Mouse (Mus musculus) kidney, adult 2 months (tissue): ENCODE results near the gene Nek11. TPM values are rescaled to one million over a fixed set of nuclear protein-coding genes. Genes with fewer than 3 reads are reported as not detected.

ENCODE experiments used
- DNase-seq: peaks from one replicate; pipeline ENCODE4 v3.0.0; 2021
- H3K27ac ChIP-seq: fragments of 200-500 bp; 2 replicates; pipeline ENCODE4 v1.5.1; 2012; ENCODE audit warnings: low read depth, low read length, control low read depth, inconsistent platforms; ENCODE audit not compliant: insufficient read depth
- H3K27me3 ChIP-seq: fragments of 200-500 bp; replicated peaks from 2 replicates; pipeline ENCODE4 v1.6.1; 2012; ENCODE audit warnings: mild to moderate bottlenecking, moderate library complexity, low read length, inconsistent platforms; ENCODE audit not compliant: control insufficient read depth, insufficient read depth
- H3K36me3 ChIP-seq: fragments of 200-500 bp; 2 replicates; pipeline ENCODE4 v1.6.1; 2012; ENCODE audit warnings: mild to moderate bottlenecking, moderate library complexity, low read length, inconsistent platforms; ENCODE audit not compliant: control insufficient read depth, insufficient read depth
- H3K4me1 ChIP-seq: fragments of 200-500 bp; 2 replicates; pipeline ENCODE4 v1.6.1; 2011; ENCODE audit warnings: low read length; ENCODE audit not compliant: control insufficient read depth, insufficient read depth
- H3K4me3 ChIP-seq: fragments of 200-500 bp; 2 replicates; pipeline ENCODE4 v1.5.1; 2011; ENCODE audit warnings: mild to moderate bottlenecking, low read depth, low read length, control low read depth; ENCODE audit not compliant: insufficient read depth
- CTCF ChIP-seq: fragments of 200-500 bp; conservative IDR thresholded peaks from 2 replicates; pipeline ENCODE4 v1.5.1; 2011; ENCODE audit warnings: low read depth, mild to moderate bottlenecking, control low read depth, low read length, moderate library complexity, mixed read lengths; ENCODE audit not compliant: insufficient read depth, insufficient read length
- POLR2A ChIP-seq: fragments of 200-500 bp; IDR thresholded peaks from one replicate; pipeline ENCODE4 v1.6.1; 2011; ENCODE audit warnings: low read depth, low read length, control low read depth
- WGBS: fragments of 180-500 bp; shearing (Covaris S2); methylation state at CpG from one replicate; pipeline ENCODE4 v1.1.7; 2018; 5-methylcytosine and 5-hydroxymethylcytosine counted together
- polyA plus RNA-seq: library from polyadenylated mRNA; depleted of rRNA; stranded (reverse); fragments of >200 nt; gene quantifications from 2 replicates; pipeline ENCODE4 v1.2.3, GENCODE M21; 2012

Gene Nek11
- polyA plus RNA-seq, 1 experiment = 0.17 TPM

DNA sequence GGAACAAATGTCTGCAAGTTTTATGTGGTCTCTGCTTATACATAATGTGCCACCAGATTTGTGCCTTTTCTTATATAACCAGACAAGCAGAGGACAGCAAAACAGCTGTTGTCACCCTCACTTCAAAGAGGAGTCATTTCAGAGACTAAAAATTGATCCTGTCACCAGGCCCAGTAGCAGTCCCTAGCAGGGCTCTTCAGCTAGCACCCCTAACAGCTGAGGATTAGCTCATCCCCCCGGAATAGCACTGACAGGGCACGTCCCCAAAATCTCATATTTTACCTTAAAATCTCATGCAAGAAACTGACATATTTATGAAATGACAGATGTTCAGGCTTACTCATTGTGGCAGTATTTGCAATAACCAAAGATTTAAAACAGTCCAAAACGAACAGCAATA is 17.7 kb downstream of the Nek11 start:
- no peak for TF ChIP-seq POLR2A
- no peak for TF ChIP-seq CTCF
- H3K27me3 ChIP-seq = no peaks in the 10 kb centered on the region
- H3K4me1 ChIP-seq = no peaks in the 10 kb centered on the region
- DNase-seq = no peak
- H3K36me3 ChIP-seq = no peaks in the 10 kb centered on the region
- no peak overlapping the region for H3K27ac ChIP-seq
- H3K4me3 ChIP-seq = no peak overlapping the region
- 74% methylated on average over 3 of the region's 3 CpGs for WGBS

DNA sequence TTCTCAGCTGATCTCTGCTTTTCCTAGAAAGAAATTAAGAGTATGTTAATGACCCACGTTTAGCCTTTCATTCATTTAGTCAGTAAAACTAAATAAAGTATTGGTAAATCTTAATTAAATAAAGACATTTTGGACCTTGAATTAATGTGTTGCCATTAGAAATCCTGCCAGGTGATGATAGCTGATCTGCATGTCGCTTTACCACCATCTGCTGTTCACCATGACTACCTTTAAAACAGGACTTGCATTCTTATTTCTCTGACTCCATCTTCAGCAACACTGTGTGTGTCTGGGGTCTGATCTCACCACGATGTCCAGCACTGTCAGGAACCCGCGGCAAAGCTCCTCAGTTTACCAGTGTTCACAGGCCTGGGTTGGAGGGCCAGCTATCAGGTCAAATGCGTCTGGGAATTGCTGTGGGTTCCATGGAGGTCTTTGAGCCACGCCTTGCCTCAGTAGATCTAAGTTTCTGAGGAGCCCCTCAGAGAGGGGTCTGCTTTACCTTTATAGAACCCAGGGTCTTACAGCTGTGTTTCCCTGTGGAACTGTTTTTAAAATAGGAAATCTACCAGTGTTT is 18.3 kb downstream of the Nek11 start:
- no peak for DNase-seq
- no peak for TF ChIP-seq POLR2A
- no peak for TF ChIP-seq CTCF
- no peaks in the 10 kb centered on the region for H3K27me3 ChIP-seq
- H3K4me3 ChIP-seq = no peak overlapping the region
- no peaks in the 10 kb centered on the region for H3K36me3 ChIP-seq
- no peaks in the 10 kb centered on the region for H3K4me1 ChIP-seq
- 70% methylated on average over 7 of the region's 7 CpGs for WGBS
- H3K27ac ChIP-seq = no peak overlapping the region

DNA sequence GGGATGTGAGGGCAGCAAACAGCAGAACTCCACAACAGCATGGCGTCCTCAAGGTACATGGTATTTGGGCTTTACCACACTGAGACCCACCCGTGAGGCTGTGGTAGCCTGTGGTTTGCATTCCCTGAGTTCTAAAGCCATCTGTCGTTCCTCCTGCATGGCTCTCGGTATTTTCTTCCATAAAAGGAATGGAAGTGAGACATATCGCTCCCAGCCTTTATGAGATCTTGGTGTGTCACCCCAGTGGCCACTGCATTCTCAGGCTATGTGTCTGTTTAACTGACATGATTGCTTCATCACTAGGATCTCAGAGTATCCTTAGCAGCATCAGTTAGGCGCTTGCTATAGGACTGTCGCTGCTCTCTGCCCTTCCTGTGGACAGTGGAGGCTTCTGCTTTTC is 18.9 kb downstream of the Nek11 start:
- WGBS = 77% methylated on average over 7 of the region's 7 CpGs
- Histone ChIP-seq H3K36me3 (no peaks in the 10 kb centered on the region), H3K27me3 (no peaks in the 10 kb centered on the region), H3K27ac (no peak overlapping the region), H3K4me3 (no peak overlapping the region), H3K4me1 (no peaks in the 10 kb centered on the region)
- no peak for DNase-seq
- no peak for TF ChIP-seq POLR2A
- no peak for TF ChIP-seq CTCF

DNA sequence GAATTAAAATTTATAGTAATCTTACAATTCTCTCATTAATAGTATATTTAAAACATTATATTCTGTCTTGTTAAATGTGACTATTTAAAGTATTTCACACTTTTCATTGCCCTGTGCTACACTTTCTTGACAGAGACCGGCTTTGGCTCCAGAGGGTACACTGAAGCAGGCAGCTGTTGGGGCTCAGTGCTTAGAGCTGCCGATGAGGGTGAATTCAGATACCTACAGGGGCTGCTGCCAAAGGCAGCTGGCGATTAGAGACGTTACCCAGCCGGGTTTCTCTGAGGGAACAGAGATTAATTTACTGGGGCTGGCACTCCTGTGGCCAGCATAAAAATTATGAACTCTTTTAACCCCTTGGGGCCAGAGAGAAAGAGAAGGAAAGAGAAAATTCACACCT is 21.0 kb downstream of the Nek11 start:
- WGBS = 47% methylated on average over 5 of the region's 5 CpGs
- no peak overlapping the region for H3K27ac ChIP-seq
- H3K27me3 ChIP-seq = no peaks in the 10 kb centered on the region
- H3K4me3 ChIP-seq = no peak overlapping the region
- TF ChIP-seq CTCF = no peak
- TF ChIP-seq POLR2A = no peak
- no peaks in the 10 kb centered on the region for H3K36me3 ChIP-seq
- no peaks in the 10 kb centered on the region for H3K4me1 ChIP-seq
- no peak for DNase-seq

DNA sequence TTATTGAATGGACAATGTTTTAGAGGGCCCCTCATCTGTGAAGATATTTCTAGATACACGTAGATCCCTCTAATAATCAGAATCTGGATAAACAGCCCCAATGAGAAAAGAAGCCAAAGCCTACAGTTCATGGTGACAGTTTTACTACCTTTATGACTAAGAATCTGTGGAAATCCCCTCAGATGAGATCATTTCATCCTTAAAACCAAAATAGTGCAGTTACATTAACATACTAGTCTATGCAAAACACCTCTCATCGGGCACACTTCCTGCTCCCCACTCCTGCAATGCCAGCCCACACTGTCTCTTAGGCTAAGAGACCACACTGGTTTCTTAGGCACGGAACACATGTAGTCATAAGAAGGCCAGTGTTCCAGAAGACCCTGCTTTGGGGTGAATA is 26.7 kb downstream of the Nek11 start:
- Histone ChIP-seq H3K4me1 (no peaks in the 10 kb centered on the region), H3K36me3 (no peaks in the 10 kb centered on the region), H3K27ac (no peak overlapping the region), H3K4me3 (no peak overlapping the region), H3K27me3 (no peaks in the 10 kb centered on the region)
- DNase-seq = no peak
- 82% methylated on average over 3 of the region's 3 CpGs for WGBS
- no peak for TF ChIP-seq POLR2A
- no peak for TF ChIP-seq CTCF

DNA sequence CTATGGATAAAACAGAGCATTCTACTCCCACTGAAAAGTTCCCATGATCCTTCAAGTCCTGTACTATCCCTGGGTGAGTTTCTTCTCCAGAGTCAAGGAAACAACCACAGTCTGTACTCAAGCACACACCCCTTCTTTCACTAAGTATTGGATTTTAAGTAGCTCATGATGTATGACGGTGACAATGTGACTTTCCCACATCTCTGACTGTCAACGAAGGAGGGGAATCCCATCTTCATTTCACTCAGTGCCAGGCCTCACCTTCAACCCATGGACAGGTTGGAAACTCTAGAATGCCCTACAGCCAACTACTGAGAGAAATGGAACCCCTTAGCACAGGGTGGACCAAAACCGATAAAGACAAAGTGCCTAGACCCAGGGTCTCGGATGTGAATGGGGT is 29.1 kb downstream of the Nek11 start:
- WGBS = 88% methylated on average over 4 of the region's 4 CpGs
- H3K27me3 ChIP-seq = no peaks in the 10 kb centered on the region
- no peak overlapping the region for H3K4me3 ChIP-seq
- no peaks in the 10 kb centered on the region for H3K4me1 ChIP-seq
- TF ChIP-seq CTCF (no peak), POLR2A (no peak)
- no peak for DNase-seq
- no peaks in the 10 kb centered on the region for H3K36me3 ChIP-seq
- no peak overlapping the region for H3K27ac ChIP-seq

DNA sequence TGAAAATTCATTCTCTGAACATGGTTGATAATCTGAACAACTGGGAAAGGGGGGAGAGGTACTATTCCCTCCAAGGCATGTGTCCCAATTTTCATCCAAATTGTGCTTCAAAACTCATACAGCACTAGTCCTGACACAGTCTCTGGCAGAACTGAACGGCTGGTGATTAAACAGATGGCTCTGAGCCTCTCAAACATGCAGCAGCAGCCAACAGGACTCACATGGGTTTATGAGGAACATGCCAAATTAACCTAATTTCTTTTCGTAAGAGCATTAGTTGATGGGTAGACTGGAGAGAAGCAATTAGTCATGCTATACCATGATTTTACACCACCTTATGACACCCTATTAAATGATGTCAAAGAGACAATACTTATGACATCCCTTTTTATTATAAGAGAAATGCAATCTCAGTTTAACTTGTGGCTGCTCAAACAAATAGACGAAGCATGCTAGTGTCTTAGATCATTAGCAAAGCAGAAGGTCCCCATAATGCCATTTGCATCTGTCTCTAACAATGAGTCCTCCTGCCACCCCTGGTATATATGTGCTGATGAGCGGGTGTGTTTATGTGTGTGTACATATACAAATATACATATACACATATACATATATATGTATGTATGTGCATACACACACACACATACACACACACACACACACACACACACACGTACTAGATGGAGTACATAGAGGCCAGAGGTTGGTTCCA is 31.6 kb downstream of the Nek11 start:
- no peaks in the 10 kb centered on the region for H3K27me3 ChIP-seq
- TF ChIP-seq CTCF (no peak), POLR2A (no peak)
- no peaks in the 10 kb centered on the region for H3K36me3 ChIP-seq
- H3K4me1 ChIP-seq = no peaks in the 10 kb centered on the region
- 84% methylated on average over 5 of the region's 5 CpGs for WGBS
- no peak overlapping the region for H3K4me3 ChIP-seq
- H3K27ac ChIP-seq = no peak overlapping the region
- DNase-seq = no peak

DNA sequence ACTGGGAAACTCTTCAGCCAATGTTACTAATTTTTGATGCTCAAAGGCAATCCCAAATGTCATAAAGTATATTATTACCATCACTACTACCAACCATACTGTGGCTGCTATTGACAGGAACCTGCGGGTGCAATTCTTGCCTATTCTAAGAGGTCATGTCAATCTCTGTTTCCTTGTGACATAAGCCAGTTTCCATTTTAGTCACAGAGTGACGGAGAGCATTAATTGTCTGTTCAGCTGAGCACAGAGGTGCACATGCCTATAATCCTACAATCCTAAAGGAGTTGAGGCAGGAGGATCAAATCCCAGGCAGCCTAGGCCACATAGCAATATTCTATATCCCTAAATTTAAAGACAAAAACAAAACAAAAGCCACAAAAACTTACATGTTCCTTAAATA is 33.1 kb downstream of the Nek11 start:
- 79% methylated on average over 2 of the region's 2 CpGs for WGBS
- H3K27me3 ChIP-seq = no peaks in the 10 kb centered on the region
- no peak for DNase-seq

More for the DNA sequence above, 33.1 kb downstream of the Nek11 start:
- no peak for TF ChIP-seq CTCF
- no peak for TF ChIP-seq POLR2A
- no peak overlapping the region for H3K27ac ChIP-seq
- no peaks in the 10 kb centered on the region for H3K4me1 ChIP-seq
- no peak overlapping the region for H3K4me3 ChIP-seq
- no peaks in the 10 kb centered on the region for H3K36me3 ChIP-seq
